Mouse (Mus musculus): ENCODE results near the gene Eif4a3. TPM values are rescaled to one million over a fixed set of nuclear protein-coding genes. Genes with fewer than 3 reads are reported as not detected.
"Not testable (repeated sequence)": the region's sequence is repeated elsewhere in the genome, so short reads cannot be mapped to it uniquely, and the experiment has no call there.

The Eif4a3 gene
- polyA plus RNA-seq, 1 experiment from 2014 or later, result 329 TPM

DNA sequence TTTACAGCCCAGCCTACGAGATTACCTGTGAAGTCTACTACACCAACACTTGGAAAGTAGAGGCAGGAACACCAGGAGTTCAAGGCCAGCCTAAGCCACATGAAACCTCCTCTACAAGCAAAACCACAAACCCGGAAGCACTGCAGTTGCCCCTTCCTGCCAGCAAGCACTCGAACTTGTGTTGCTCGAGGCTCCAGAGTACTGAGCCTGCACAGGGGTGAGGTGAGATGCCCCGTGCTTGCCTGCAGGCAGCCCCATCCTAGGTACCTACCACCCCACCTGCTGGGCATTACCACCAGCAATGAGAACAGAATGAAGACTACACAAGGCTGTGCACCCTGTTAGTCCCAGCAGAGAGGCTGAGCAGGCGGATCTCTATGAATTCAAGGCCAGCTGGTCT, 1.9 kb downstream of the Eif4a3 start:
- peaks cover 21% of the 10 kb centered on the region for H3K4me1 ChIP-seq
- ATAC-seq (ENCODE audit: insufficient number of reproducible peaks, low FRiP score, low TSS enrichment, low read depth), result no peak
- 77% methylated on average over 6 of the region's 6 CpGs for WGBS
- H3K9me3 ChIP-seq (replicated peaks), result no peaks in the 10 kb centered on the region
- H3K4me3 ChIP-seq (replicated peaks), result 0 out of 2 replicates have a peak overlapping the region, but pooled peaks have one; percentile 3
- H3K27me3 ChIP-seq, result no peaks in the 10 kb centered on the region
- H3K27ac ChIP-seq (replicated peaks), result no peak overlapping the region
- peaks cover 51% of the 10 kb centered on the region for H3K36me3 ChIP-seq
- no peak overlapping the region for H3K9ac ChIP-seq
- peak overlapping the region; percentile 81 for H3K4me2 ChIP-seq (replicated peaks)

- H3K4me2 ChIP-seq (replicated peaks); H3K9ac ChIP-seq; H3K9me3 ChIP-seq (replicated peaks); H3K4me3 ChIP-seq (replicated peaks); H3K27ac ChIP-seq (replicated peaks); H3K27me3 ChIP-seq; H3K4me1 ChIP-seq; ATAC-seq (ENCODE audit: insufficient number of reproducible peaks, low FRiP score, low TSS enrichment, low read depth): not testable (repeated sequence)
- WGBS, result 93% methylated on average over 8 of the region's 8 CpGs
- peaks cover 97% of the 10 kb centered on the region for H3K36me3 ChIP-seq
These were observed 7.0 kb downstream of the Eif4a3 start for GRCm38 (mm10) chr11:119292861-119293260.

GRCm38 (mm10) chr11:119287207-119287992, 12.5 kb downstream of the Eif4a3 start:
- 77% methylated on average over 20 of the region's 20 CpGs for WGBS
- no peak for ATAC-seq (ENCODE audit: insufficient number of reproducible peaks, low FRiP score, low TSS enrichment, low read depth)
- no peak overlapping the region for H3K4me2 ChIP-seq (replicated peaks)
- no peaks in the 10 kb centered on the region for H3K27me3 ChIP-seq
- peaks cover 86% of the 10 kb centered on the region for H3K36me3 ChIP-seq
- H3K9me3 ChIP-seq (replicated peaks), result no peaks in the 10 kb centered on the region
- no peak overlapping the region for H3K4me3 ChIP-seq (replicated peaks)
- H3K4me1 ChIP-seq, result peaks cover 7% of the 10 kb centered on the region; the same call in 1 of the 2 replicates
- no peak overlapping the region for H3K9ac ChIP-seq
- H3K27ac ChIP-seq (replicated peaks), result no peak overlapping the region

DNA sequence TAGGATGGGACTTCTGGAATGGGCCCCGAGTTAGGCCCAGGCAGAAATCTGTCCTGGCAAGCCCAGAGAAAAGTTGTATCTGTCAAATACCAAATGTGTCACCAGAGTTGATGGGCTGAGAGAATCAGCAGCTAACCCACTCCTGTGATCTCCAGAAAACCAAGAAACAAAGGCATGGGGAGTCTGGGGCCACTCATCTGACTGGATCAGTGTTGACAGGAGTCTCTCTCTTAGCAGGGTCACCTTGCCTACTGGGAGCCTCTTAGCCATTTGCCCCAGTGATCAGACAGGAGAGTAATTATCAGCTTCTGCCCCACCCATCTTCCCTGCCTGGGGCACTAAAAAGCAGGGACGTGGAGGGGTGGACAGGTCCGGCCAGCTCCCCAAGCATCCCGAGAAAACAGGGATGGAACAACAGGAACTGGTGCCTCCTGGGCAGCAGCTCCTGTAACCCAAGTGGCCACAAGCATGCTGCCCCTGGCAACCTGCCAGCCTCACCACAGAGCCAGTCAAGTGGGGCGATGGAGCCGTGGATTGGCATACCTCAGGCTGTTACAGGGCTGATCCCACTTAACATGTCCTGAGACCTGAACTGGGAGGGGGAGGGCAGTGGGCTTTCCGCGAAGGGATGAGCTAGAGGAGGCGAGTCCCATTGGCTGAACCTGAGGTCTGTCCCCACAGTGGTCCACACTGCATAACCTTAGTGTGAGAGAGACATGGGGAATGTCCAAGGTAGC, 13.9 kb downstream of the Eif4a3 start:
- no peak for ATAC-seq (ENCODE audit: insufficient number of reproducible peaks, low FRiP score, low TSS enrichment, low read depth)
- no peaks in the 10 kb centered on the region for H3K9me3 ChIP-seq (replicated peaks)
- H3K27me3 ChIP-seq, result no peaks in the 10 kb centered on the region
- H3K27ac ChIP-seq (replicated peaks), result no peak overlapping the region
- H3K4me2 ChIP-seq (replicated peaks), result no peak overlapping the region
- peaks cover 7% of the 10 kb centered on the region; the same call in 1 of the 2 replicates for H3K4me1 ChIP-seq
- no peak overlapping the region for H3K4me3 ChIP-seq (replicated peaks)
- WGBS, result 49% methylated on average over 9 of the region's 9 CpGs
- H3K9ac ChIP-seq, result no peak overlapping the region
- peaks cover 85% of the 10 kb centered on the region for H3K36me3 ChIP-seq

DNA sequence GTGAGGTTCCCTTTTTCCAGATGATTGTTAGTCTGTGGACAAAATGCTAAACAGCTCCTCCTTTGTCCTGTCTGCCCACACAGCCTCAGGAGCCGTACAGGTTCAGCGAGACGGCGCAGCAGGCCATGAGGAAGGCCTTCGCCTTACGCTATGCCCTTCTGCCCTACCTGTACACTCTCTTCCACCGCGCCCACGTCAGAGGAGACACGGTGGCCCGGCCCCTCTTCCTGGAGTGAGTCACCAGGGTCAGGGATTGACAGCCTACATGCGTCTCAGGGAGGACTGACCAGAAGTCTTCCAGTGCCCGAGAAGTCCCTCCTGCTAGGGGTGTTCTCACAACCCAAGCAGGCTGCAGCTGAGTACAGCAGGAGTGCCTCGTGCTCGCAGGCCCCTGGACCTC, 18.9 kb downstream of the Eif4a3 start:
- H3K4me1 ChIP-seq, result peaks cover 3% of the 10 kb centered on the region; the same call in 1 of the 2 replicates
- no peak overlapping the region for H3K27ac ChIP-seq (replicated peaks)
- no peak overlapping the region for H3K4me3 ChIP-seq (replicated peaks)
- no peak overlapping the region for H3K4me2 ChIP-seq (replicated peaks)
- no peaks in the 10 kb centered on the region for H3K27me3 ChIP-seq
- peaks cover 80% of the 10 kb centered on the region for H3K36me3 ChIP-seq
- 80% methylated on average over 15 of the region's 15 CpGs for WGBS
- no peak overlapping the region for H3K9ac ChIP-seq
- H3K9me3 ChIP-seq (replicated peaks), result no peaks in the 10 kb centered on the region
- no peak for ATAC-seq (ENCODE audit: insufficient number of reproducible peaks, low FRiP score, low TSS enrichment, low read depth)

- Histone ChIP-seq H3K9me3 (replicated peaks) (no peaks in the 10 kb centered on the region), H3K4me1 (peaks cover 22% of the 10 kb centered on the region), H3K9ac (no peak overlapping the region), H3K27me3 (no peaks in the 10 kb centered on the region), H3K27ac (replicated peaks) (no peak overlapping the region), H3K4me2 (replicated peaks) (no peak overlapping the region), H3K4me3 (replicated peaks) (no peak overlapping the region), H3K36me3 (peaks cover 51% of the 10 kb centered on the region)
- WGBS, result 89% methylated on average over 8 of the region's 8 CpGs
- no peak for ATAC-seq (ENCODE audit: insufficient number of reproducible peaks, low FRiP score, low TSS enrichment, low read depth)
These were observed 26.5 kb downstream of the Eif4a3 start for GRCm38 (mm10) chr11:119273186-119273930.

GRCm38 (mm10) chr11:119272492-119272891, 27.4 kb downstream of the Eif4a3 start:
- Histone ChIP-seq H3K36me3 (peaks cover 44% of the 10 kb centered on the region), H3K4me1 (peaks cover 28% of the 10 kb centered on the region)
- H3K27ac ChIP-seq (replicated peaks); H3K9me3 ChIP-seq (replicated peaks); H3K4me3 ChIP-seq (replicated peaks); ATAC-seq (ENCODE audit: insufficient number of reproducible peaks, low FRiP score, low TSS enrichment, low read depth); H3K9ac ChIP-seq; H3K4me2 ChIP-seq (replicated peaks); H3K27me3 ChIP-seq: not testable (repeated sequence)
- WGBS, result 66% methylated on average over 3 of the region's 3 CpGs

DNA sequence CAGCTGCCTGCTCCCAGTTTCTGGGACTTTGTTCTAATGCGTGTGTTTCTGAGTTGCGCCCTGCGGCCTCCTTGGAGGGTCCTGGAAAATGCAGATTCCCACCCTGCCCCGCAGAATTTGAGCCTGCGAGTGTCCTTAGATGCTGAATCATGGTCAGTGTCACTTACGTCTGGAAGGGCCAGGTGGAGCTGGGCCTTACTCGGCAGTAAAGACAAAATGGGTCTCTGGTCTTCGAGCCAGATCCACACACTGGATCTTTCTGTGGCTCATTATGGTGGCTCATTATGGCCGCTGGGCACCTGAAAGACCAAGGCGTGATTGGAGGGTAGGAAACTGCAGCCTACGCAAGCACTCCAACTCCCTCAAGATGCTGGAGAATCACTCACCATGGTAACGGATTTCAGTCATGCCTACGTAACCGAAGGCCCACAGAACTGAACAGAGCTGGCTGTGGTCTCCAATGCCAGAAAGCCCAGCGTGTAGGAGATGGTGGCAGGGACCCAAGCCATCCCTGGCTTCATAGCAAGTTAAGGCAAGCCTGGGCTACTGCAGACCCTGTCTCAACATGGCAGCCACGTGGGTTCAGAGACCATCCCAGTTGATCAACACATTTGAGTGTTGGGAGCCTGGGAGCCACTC, 31.2 kb downstream of the Eif4a3 start:
- Histone ChIP-seq H3K9ac (peak overlapping the region; percentile 84; the same call in 1 of the 2 replicates), H3K4me1 (peaks cover 31% of the 10 kb centered on the region), H3K36me3 (peaks cover 18% of the 10 kb centered on the region), H3K4me3 (replicated peaks) (peak overlapping the region; percentile 76), H3K4me2 (replicated peaks) (peak overlapping the region; percentile 93), H3K27ac (replicated peaks) (no peak overlapping the region; the same call in 1 of the 2 replicates), H3K9me3 (replicated peaks) (no peaks in the 10 kb centered on the region), H3K27me3 (no peaks in the 10 kb centered on the region)
- WGBS, result 75% methylated on average over 16 of the region's 16 CpGs
- ATAC-seq (ENCODE audit: insufficient number of reproducible peaks, low FRiP score, low TSS enrichment, low read depth), result no peak

DNA sequence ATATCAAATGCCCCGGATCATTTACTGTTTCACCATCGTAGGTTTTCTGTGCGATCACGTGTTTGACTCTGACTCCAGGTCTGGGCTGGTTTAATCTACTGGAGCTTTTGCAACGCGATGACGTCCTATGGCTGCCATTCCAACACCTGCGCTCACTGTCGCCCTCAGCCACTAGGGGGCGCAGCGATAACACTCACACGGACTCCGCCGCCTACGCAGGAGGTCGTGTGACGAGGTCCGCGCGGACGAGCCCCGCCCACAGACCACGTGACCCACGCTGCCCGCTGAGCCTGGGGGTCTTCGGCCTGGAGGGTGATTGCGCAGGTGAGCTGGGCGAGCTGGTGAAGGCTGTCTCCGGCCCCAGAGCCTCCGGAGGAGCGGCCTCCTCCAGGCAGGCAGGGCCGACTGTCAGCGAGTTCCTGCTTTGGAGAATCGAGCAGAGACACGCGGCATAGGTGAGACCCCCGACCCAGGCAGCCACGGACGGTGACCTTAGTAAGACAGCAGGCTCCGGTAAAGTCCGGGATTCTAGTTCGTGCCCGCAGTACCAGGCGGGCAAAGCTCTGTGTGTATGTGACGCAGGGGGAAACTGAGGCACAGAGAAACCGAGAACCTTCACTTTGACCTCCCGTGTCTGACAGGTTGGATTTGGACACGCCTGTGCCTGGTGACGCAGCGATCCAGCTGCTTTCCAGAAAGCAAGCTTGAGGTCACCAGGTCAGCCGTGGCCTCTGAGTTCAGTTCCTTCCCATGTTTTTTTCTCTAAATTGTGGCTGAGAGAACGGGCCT, 31.9 kb downstream of the Eif4a3 start, which contains the start of gene Gaa:
Gaa (plus strand) TSS at position 120 of the 789 bp plus-strand sequence.
- peak within 1 kb of the TSS; percentile 44; the same call in 1 of the 2 replicates for H3K27ac ChIP-seq (replicated peaks)
- H3K27me3 ChIP-seq, result no peaks in the 10 kb centered on the region
- H3K4me2 ChIP-seq (replicated peaks), result peak within 1 kb of the TSS; percentile 93
- H3K36me3 ChIP-seq, result peaks cover 11% of the 10 kb centered on the region
- peak; percentile 74; the same call in 1 of the 2 replicates for ATAC-seq (ENCODE audit: insufficient number of reproducible peaks, low FRiP score, low TSS enrichment, low read depth)
- peak within 1 kb of the TSS; percentile 84 for H3K9ac ChIP-seq
- H3K9me3 ChIP-seq (replicated peaks), result no peaks in the 10 kb centered on the region
- H3K4me1 ChIP-seq, result peaks cover 31% of the 10 kb centered on the region
- H3K4me3 ChIP-seq (replicated peaks), result peak within 1 kb of the TSS; percentile 76
- 2% methylated on average over 52 of the region's 52 CpGs for WGBS

- Histone ChIP-seq H3K4me1 (peaks cover 31% of the 10 kb centered on the region), H3K9me3 (replicated peaks) (no peaks in the 10 kb centered on the region), H3K27ac (replicated peaks) (no peak overlapping the region), H3K4me2 (replicated peaks) (peak overlapping the region; percentile 93), H3K36me3 (peaks cover 6% of the 10 kb centered on the region), H3K9ac (no peak overlapping the region), H3K4me3 (replicated peaks) (peak overlapping the region; percentile 76; the same call in 1 of the 2 replicates), H3K27me3 (no peaks in the 10 kb centered on the region)
- ATAC-seq (ENCODE audit: insufficient number of reproducible peaks, low FRiP score, low TSS enrichment, low read depth), result 0 out of 2 replicates have a peak, but pooled peaks have one; percentile 13
- 47% methylated on average over 6 of the region's 6 CpGs for WGBS
These were observed 32.6 kb downstream of the Eif4a3 start for GRCm38 (mm10) chr11:119267241-119267674.

All from embryonic facial prominence, embryonic 15.5 days (tissue).